Mouse (Mus musculus) olfactory bulb, adult 2 months (tissue): ENCODE measurements at regions not wholly inside any gene's neighbourhood (a gene's known extent, or its start where the extent isn't known, plus 50 kb on each side); places are given as distances from the start of the nearest gene placed in this dataset.

Experiments used
- CTCF ChIP-seq: fragments of 200-500 bp; IDR thresholded peaks from 2 replicates; pipeline ENCODE4 v1.5.1; 2012; ENCODE audit warnings: low read depth, mild to moderate bottlenecking, low read length, moderate library complexity; ENCODE audit not compliant: insufficient read depth
- POLR2A ChIP-seq: fragments of 200-500 bp; IDR thresholded peaks from 2 replicates; pipeline ENCODE4 v1.6.1; 2012; ENCODE audit warnings: mild to moderate bottlenecking, low read depth, low read length, moderate library complexity; ENCODE audit not compliant: insufficient read depth

GRCm38 (mm10) chr14:120118582-120118981 is 76.3 kb upstream of the Oxgr1 start:
- TF ChIP-seq CTCF, result no peak
- no peak for TF ChIP-seq POLR2A
